Mouse (Mus musculus) forebrain, embryonic 11.5 days (tissue): Measurements from ENCODE around the gene Sacs. TPM values are rescaled to one million over a fixed set of nuclear protein-coding genes. Genes with fewer than 3 reads are reported as not detected.

Experiments
- ATAC-seq: fragments of 200-750 bp; cut with Nextera tagmentation; replicated peaks from 2 replicates; pipeline ENCODE4 v1.8.0; 2017; ENCODE audit warnings: moderate TSS enrichment; ENCODE audit not compliant: low FRiP score
- DNase-seq: peaks from one replicate; pipeline ENCODE4 v3.0.0-alpha.2; 2017; ENCODE audit warnings: low spot score
- H3K27ac ChIP-seq: fragments of 300-500 bp; sonication (generic); 2 replicates; pipeline ENCODE4 v1.5.1; 2014; ENCODE audit warnings: low read depth, low read length
- H3K27me3 ChIP-seq: fragments of 300-500 bp; sonication (generic); 2 replicates; pipeline ENCODE4 v1.6.1; 2014; ENCODE audit warnings: mild to moderate bottlenecking, low read length, mixed read lengths; ENCODE audit not compliant: control insufficient read depth, insufficient read depth
- H3K36me3 ChIP-seq: fragments of 300-500 bp; sonication (generic); 2 replicates; pipeline ENCODE4 v1.6.1; 2014; ENCODE audit warnings: mild to moderate bottlenecking, low read length, moderate library complexity, mixed read lengths; ENCODE audit not compliant: control insufficient read depth, insufficient read depth
- H3K4me1 ChIP-seq: fragments of 300-500 bp; sonication (generic); replicated peaks from 2 replicates; pipeline ENCODE4 v1.6.1; 2014; ENCODE audit warnings: low read length, mixed read lengths; ENCODE audit not compliant: control insufficient read depth, insufficient read depth
- H3K4me2 ChIP-seq: fragments of 300-500 bp; sonication (generic); 2 replicates; pipeline ENCODE4 v1.6.1; 2014; ENCODE audit warnings: low read depth, mild to moderate bottlenecking, low read length, moderate library complexity, mixed read lengths; ENCODE audit not compliant: severe bottlenecking
- H3K4me3 ChIP-seq: fragments of 300-500 bp; sonication (generic); 2 replicates; pipeline ENCODE4 v1.5.1; 2014; ENCODE audit warnings: low read depth, low read length
- H3K9ac ChIP-seq: fragments of 300-500 bp; sonication (generic); 2 replicates; pipeline ENCODE4 v1.6.1; 2014; ENCODE audit warnings: low read length
- H3K9me3 ChIP-seq: fragments of 300-500 bp; sonication (generic); 2 replicates; pipeline ENCODE4 v1.6.1; 2016; ENCODE audit warnings: low read length, mixed read lengths; ENCODE audit not compliant: control insufficient read depth
- WGBS: fragments of 180-500 bp; shearing (Covaris S2); extraction: QIAGEN DNeasy Blood & Tissue Kit; methylation state at CpG from one replicate; pipeline ENCODE4 v1.1.7; 2014; 5-methylcytosine and 5-hydroxymethylcytosine counted together
- polyA plus RNA-seq: library from polyadenylated mRNA; unstranded; fragments of >200 nt; fragmentation: Nextera tagmentation; extraction: Ambion mirVana; gene quantifications from 2 replicates; pipeline ENCODE4 v1.2.1, GENCODE M21; 2014

Sacs gene
- polyA plus RNA-seq, 1 experiment from 2014 or later: 6.0 TPM

DNA sequence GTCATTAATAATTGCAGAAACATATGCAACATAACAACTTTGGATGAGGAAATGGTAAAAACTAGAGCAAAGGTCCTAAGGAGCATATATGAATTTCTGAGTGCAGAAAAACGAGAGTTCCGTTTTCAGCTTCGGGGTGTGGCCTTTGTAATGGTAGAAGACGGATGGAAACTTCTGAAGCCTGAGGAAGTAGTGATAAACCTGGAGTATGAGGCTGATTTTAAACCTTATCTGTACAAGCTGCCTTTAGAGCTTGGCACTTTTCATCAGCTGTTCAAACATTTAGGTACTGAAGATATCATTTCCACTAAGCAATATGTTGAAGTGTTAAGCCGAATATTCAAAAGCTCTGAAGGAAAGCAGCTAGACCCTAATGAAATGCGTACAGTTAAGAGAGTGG is 73.5 kb downstream of the Sacs start:
- ATAC-seq (no peak), DNase-seq (no peak)
- 93% methylated on average over 6 of the region's 6 CpGs for WGBS
- peaks cover 3% of the 10 kb centered on the region; the same call in 1 of the 2 replicates for H3K36me3 ChIP-seq
- H3K9ac ChIP-seq: no peak overlapping the region
- no peaks in the 10 kb centered on the region for H3K27me3 ChIP-seq
- H3K9me3 ChIP-seq: no peaks in the 10 kb centered on the region
- no peak overlapping the region for H3K4me2 ChIP-seq
- no peak overlapping the region for H3K4me3 ChIP-seq
- no peaks in the 10 kb centered on the region for H3K4me1 ChIP-seq
- no peak overlapping the region for H3K27ac ChIP-seq

DNA sequence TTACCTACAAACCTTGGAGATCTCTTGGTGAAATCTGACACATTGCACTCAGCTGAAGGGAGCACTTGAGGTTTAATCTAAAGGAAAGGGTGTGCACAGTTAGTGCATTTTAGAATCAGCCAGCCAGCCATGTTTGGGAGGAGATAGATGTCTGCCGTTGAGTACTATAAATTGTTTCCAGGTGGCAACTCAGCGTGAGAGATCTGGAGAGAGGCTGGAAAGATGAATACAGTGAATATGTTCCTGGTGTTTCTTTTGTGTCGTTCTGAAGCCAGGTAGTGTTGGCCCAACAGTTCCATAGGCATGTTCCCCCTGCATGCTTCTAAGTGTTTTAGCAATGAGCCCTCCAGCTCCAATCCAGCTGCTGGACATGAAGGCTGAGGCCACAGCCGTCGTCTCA is 82.9 kb downstream of the Sacs start:
- Histone ChIP-seq H3K4me3 (no peak overlapping the region), H3K36me3 (no peaks in the 10 kb centered on the region), H3K9me3 (no peaks in the 10 kb centered on the region), H3K4me2 (no peak overlapping the region), H3K27ac (no peak overlapping the region), H3K27me3 (no peaks in the 10 kb centered on the region), H3K4me1 (no peaks in the 10 kb centered on the region), H3K9ac (no peak overlapping the region)
- WGBS: 86% methylated on average over 5 of the region's 5 CpGs
- DNase-seq (no peak), ATAC-seq (no peak)

DNA sequence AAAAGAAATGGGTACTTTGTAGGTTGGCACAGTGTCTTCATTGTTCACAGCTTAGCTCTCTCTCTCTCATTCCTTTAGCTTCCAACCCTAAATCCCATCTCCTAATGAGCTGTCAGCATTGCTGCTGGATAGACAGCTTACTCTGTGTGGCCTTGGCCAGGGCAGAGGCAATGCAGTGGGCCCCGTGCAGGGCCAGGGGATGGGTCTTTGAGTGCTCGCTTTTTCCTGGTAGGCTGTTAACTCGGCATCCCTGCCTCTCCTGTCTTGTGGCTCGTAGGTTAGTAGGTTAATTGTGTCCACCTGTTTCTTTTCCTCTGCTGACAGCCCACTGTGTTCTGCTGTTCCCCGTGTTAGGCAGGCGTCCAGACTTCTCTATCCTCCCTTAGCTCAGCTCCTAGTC is 84.2 kb downstream of the Sacs start:
- H3K4me3 ChIP-seq: no peak overlapping the region
- H3K4me1 ChIP-seq: no peaks in the 10 kb centered on the region
- H3K9ac ChIP-seq: no peak overlapping the region
- H3K4me2 ChIP-seq: no peak overlapping the region
- no peak overlapping the region for H3K27ac ChIP-seq
- 53% methylated on average over 6 of the region's 6 CpGs for WGBS
- no peaks in the 10 kb centered on the region for H3K9me3 ChIP-seq
- no peaks in the 10 kb centered on the region for H3K27me3 ChIP-seq
- ATAC-seq: no peak
- H3K36me3 ChIP-seq: no peaks in the 10 kb centered on the region
- no peak for DNase-seq

DNA sequence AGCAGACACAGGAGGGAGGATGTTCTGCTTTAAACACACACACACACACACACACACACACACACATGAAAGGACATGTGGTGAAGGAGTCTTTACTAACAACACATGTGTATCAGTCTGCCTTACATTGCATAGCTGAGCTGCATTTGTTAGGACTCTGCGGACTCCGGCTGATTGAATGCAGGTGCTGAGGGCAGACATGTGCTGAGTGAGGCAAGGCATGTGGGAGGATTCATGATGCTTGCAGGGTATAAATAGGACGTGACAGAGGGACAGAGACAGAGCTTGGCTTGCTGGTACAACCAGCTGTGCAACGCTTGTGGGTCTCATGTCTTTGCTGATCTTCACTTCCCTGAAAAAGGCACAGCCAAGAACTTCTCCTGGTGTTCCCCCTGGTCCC is 85.5 kb downstream of the Sacs start:
- H3K4me2 ChIP-seq: no peak overlapping the region
- no peak overlapping the region for H3K4me3 ChIP-seq
- DNase-seq (no peak), ATAC-seq (no peak)
- H3K9ac ChIP-seq: no peak overlapping the region
- no peaks in the 10 kb centered on the region for H3K9me3 ChIP-seq
- no peak overlapping the region for H3K27ac ChIP-seq
- no peaks in the 10 kb centered on the region for H3K36me3 ChIP-seq
- H3K4me1 ChIP-seq: no peaks in the 10 kb centered on the region
- WGBS: 80% methylated on average over 4 of the region's 4 CpGs
- H3K27me3 ChIP-seq: no peaks in the 10 kb centered on the region

DNA sequence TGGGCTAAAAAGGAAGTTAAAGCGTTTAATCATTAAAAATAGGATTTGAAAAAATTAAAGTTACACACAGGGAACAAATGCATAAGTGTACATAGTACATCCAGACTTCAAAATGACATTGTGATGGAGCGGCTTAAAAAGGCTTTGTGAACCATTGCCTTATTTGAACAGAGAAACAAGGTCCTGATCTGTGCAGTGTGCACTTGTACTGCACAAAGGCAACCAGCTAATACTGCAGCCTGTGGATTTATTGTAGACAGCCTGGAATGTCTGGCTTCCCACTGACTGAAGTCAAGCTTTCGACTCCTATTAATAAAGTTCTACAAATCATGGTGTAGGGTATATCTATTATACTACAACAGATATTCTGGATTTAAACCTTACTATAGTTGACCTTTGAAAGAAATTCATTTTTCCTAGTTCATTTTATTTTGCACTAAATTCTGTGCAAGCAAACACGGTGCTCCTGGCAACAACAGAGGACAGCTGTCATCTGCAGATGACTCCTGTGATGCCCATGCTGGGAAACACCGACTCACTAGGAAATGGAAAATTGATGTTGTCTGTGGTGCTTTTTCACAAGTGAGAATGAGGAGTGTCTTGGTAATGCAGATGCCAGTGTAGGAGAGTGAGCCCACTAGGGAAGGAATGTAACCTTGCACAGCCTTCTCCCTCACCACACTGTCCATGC is 86.3 kb downstream of the Sacs start:
- 87% methylated on average over 5 of the region's 5 CpGs for WGBS
- no peaks in the 10 kb centered on the region for H3K9me3 ChIP-seq
- DNase-seq (no peak), ATAC-seq (no peak)
- H3K9ac ChIP-seq: no peak overlapping the region
- H3K36me3 ChIP-seq: no peaks in the 10 kb centered on the region
- H3K4me1 ChIP-seq: no peaks in the 10 kb centered on the region
- H3K27me3 ChIP-seq: no peaks in the 10 kb centered on the region
- H3K4me2 ChIP-seq: no peak overlapping the region
- no peak overlapping the region for H3K27ac ChIP-seq
- no peak overlapping the region for H3K4me3 ChIP-seq

DNA sequence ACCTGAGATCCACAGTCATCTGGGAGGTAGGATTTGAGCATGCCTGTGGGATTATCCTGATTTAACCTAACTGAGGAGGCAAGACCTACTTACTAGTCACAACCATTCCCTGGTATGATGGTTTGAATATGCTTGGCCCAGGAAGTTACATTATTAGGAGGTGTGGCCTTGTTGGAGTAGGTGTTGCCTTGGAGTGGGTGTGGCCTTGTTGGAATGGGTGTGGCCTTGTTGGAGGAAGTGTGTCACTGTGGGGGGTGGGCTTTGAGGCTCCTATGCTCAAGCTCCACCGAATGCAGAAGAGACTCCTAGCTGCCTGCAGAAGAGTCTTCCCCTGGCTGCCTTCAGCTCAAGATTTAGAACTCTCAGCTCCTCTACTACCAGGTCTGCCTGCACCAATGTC is 87.9 kb downstream of the Sacs start:
- no peak overlapping the region for H3K4me2 ChIP-seq
- no peak overlapping the region for H3K9ac ChIP-seq
- ATAC-seq (no peak), DNase-seq (no peak)
- H3K4me3 ChIP-seq: no peak overlapping the region
- H3K27me3 ChIP-seq: no peaks in the 10 kb centered on the region
- WGBS: 75% methylated on average over 1 of the region's 1 CpGs
- H3K27ac ChIP-seq: no peak overlapping the region
- no peaks in the 10 kb centered on the region for H3K9me3 ChIP-seq
- H3K36me3 ChIP-seq: no peaks in the 10 kb centered on the region
- no peaks in the 10 kb centered on the region for H3K4me1 ChIP-seq

DNA sequence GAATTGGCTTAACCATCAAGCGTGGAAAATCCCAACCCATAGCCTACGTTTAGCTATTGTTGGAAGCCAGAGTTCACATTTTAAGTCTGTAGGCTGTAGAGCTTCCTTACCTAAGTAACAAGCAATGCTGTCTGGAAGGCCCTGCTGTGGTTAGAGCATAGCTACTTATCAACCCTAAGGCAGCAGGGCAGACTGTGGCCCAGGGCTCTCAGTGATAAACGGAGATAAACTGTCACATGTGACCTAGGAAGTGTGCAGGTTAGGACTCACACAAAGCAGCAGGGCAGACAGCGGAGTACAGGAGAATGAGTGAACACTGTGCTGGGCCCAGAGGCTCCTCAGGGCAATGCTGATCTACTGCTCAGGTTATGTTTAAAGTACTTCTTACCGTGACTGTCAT is 91.5 kb downstream of the Sacs start:
- Histone ChIP-seq H3K27ac (no peak overlapping the region), H3K27me3 (no peaks in the 10 kb centered on the region), H3K4me2 (no peak overlapping the region), H3K4me3 (no peak overlapping the region), H3K36me3 (no peaks in the 10 kb centered on the region), H3K9ac (no peak overlapping the region), H3K9me3 (no peaks in the 10 kb centered on the region), H3K4me1 (no peaks in the 10 kb centered on the region)
- DNase-seq (no peak), ATAC-seq (no peak)
- 88% methylated on average over 5 of the region's 5 CpGs for WGBS

DNA sequence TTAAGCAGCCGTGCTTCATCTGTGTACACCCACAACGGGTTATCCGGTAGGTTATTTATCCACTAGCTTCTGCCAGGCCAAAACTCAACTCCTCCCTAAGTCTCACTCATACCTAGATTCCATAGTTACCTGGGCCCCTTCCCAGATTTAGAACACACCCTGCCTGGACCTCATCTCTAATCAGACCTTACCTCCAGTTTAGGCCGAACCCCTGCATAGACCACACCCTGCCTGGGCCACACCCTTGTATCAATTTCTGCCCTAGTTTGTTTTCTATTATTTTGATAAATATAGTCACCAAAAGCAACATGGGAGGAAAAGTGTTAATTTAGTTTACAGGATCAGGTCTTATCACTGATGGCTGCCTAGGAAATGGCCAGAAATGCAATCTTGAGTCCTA is 91.9 kb downstream of the Sacs start:
- no peak overlapping the region for H3K4me3 ChIP-seq
- WGBS: 94% methylated on average over 4 of the region's 4 CpGs
- no peaks in the 10 kb centered on the region for H3K27me3 ChIP-seq
- no peak overlapping the region for H3K27ac ChIP-seq
- no peaks in the 10 kb centered on the region for H3K4me1 ChIP-seq
- no peak overlapping the region for H3K9ac ChIP-seq
- H3K4me2 ChIP-seq: no peak overlapping the region
- ATAC-seq (no peak), DNase-seq (no peak)
- H3K36me3 ChIP-seq: no peaks in the 10 kb centered on the region
- H3K9me3 ChIP-seq: no peaks in the 10 kb centered on the region

DNA sequence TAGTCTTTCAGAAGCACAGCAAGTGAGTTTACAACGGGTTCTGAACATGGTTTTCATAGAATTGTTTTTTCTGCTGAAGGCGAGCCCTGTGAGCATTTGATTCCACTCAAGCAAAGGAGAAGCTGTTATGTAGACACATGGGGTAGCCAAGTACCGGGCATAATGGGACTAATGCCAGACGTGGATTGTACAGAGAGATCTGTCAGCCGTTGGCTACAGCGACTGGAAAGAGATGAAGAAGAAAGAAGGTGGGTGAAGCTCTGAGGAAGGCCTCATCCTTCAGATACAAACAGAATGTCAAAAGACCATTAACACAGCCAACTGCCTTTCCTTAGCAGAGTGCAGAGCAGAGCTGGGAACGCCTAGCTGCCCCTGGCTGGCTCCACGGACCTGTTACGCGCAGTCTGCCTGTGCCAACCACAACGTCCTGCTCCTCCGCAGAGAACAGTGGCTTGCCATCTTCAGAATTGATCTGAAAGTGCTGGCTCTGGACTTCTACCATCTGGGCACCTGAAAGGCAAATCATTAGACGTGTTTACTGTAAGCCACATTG is 93.8 kb downstream of the Sacs start:
- 93% methylated on average over 13 of the region's 13 CpGs for WGBS
- DNase-seq (no peak), ATAC-seq (no peak)
- Histone ChIP-seq H3K4me1 (no peaks in the 10 kb centered on the region), H3K27me3 (no peaks in the 10 kb centered on the region), H3K36me3 (no peaks in the 10 kb centered on the region), H3K9ac (no peak overlapping the region), H3K9me3 (no peaks in the 10 kb centered on the region), H3K4me2 (no peak overlapping the region), H3K27ac (no peak overlapping the region), H3K4me3 (no peak overlapping the region)
